Mouse (Mus musculus): ENCODE data around the gene Tekt4. TPM values are rescaled to one million over a fixed set of nuclear protein-coding genes. Genes with fewer than 3 reads are reported as not detected.

Tekt4 gene
- not detected in 2 replicates for total RNA-seq (2021)
- long read RNA-seq, experiment 1 = 0 reads
- long read RNA-seq, experiment 2 = 0 reads

- no peak for DNase-seq
These were observed at the start of gene Tekt4 for GRCm38 (mm10) chr17:25454272-25454671. Tekt4 (plus strand) TSS chr17:25454615.

DNA sequence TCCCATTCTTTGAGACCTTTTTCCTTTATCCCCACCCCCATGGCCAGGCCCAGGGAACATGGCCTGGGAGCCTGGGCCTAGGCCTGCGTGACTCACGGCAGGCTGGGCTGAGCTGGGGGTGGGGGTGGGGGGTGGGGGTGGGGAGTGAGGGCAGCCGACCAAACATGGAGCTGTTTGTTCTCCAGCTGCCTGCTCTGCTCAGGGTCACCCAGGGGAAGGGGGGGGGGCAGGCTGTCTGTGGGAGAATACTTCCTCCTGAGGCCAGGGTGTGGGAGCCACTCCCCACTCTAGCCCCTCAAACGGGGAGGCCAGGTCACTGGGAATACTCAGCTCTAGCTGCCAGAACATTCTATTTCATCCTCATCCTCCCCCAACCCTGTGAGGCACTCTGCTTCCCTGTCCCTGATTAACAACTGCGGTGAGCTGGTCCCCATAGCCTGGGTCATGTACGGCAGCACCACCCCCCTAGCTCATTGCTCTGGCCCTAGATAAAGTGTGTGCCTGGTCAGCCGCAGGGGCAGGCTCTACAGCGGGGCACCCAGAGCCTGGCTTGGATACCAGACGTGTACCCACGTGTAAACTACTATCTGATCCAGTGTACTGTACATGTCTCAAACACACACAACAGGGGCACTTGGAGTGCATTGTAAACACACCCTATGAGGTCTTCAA lies 49.1 kb upstream of the Tekt4 start:
- DNase-seq = peak; percentile 72

- peak; percentile 51 for DNase-seq
These were observed 48.4 kb upstream of the Tekt4 start for GRCm38 (mm10) chr17:25406011-25406441.

- DNase-seq = peak; percentile 34
These were observed 47.1 kb upstream of the Tekt4 start for GRCm38 (mm10) chr17:25407352-25407751.

- peak; percentile 52 for DNase-seq
These were observed 46.0 kb upstream of the Tekt4 start for GRCm38 (mm10) chr17:25408302-25408999.

DNA sequence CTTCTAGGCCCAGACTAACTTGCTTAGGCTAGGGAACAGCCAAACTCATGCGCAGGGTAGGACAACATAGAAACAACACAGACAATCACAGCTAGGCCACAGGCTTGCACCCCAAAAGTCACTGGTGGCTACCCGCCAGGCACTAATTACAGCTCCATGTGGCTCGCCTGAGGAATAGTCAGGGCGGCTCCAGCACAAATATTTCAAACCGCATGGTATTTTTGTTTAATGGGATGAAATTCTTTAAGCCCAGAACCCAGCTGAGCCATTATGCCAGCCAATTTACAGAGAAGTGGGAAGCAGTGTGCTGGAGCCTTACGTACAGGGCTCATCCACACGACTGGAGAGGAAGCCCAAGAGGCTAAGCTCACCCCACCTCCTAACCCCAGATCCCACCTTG lies 44.8 kb upstream of the Tekt4 start:
- no peak for DNase-seq

GRCm38 (mm10) chr17:25410180-25410579 lies 44.2 kb upstream of the Tekt4 start:
- DNase-seq = peak; percentile 63

DNA sequence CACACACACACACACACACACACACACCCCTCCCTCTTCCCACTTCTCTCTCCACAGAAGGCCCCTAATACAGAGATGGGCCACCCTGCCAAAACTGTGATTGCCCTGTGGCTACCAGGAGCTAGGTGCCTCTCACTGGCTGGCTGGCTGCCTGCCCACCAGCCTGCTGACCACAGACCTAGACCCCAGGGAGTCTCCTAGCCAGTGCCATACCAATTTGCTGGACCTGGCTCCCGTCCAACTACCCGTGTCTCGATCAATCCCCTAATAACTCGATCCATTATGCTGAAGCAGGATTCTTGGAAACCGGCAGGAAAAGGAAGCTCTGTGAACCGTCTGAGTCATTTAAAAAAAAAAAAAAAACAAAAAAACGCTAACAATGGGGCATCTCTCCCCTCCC lies 43.6 kb upstream of the Tekt4 start:
- peak; percentile 33 for DNase-seq

DNA sequence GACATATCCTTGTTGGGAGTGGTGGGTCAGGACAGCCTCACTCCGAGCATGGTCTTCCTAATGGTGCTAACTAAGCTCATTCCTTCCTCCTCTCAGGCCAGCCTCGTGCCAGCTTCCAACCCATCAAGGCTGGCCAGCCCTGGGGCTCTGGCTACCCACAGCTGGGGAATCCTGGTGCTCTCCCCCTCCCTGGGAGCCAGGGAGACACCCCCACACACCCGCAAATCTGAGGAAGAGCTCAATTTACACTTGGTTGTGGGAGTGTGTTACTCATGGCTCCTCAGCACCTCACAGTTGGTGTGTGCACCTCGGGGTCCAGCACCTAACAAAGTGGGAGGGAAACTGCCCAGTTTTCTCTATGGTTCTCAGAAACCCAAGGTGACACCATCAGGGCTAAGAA lies 43.2 kb upstream of the Tekt4 start:
- no peak for DNase-seq

GRCm38 (mm10) chr17:25414209-25414608 lies 40.2 kb upstream of the Tekt4 start:
- peak; percentile 73 for DNase-seq

- DNase-seq = no peak
These were observed 39.5 kb upstream of the Tekt4 start for GRCm38 (mm10) chr17:25414917-25415316.

DNA sequence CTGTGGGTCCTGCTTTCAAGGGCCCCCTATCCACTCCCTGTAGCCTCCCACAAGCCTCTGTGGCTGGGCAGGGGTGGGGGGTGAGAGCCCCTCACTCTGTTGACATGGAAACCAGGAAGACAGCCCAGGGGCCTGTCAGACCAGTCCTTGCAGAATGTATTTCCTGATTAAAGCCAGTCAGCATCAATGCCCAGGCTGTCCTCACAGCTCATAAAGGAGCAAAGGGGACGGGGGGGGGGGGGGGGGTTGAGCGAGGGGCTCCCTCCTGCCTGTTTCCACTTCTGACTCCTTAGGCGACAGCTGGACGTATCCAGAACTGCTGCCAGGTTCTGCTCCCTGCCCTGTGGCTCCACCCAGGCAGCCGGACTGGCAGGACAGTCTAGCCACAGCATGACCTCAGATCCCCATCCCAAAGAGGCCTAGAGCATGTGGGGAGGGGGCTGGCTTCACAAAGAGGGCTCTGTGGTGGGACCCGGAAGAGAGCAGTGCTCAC lies 38.9 kb upstream of the Tekt4 start:
- DNase-seq = peak; percentile 38

GRCm38 (mm10) chr17:25416219-25416618 lies 38.2 kb upstream of the Tekt4 start:
- peak; percentile 41 for DNase-seq

DNA sequence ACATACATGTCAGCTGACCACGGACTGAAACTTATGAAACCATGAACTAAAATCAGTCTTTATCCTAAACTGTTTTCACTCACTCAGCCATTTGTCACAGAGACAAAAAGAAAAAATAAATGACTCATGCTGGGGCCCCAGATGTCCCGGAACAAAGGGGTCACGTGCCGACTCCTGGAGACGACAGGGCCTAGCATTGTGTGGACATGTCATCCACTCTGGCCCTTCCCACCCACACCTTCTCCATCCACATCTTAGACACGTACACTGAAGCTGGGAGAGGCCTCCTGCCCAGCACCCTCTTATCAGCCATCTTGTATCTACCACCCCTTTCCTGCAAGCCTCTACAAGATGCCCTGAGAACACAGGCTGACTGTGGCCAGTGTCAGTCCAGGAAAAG lies 36.4 kb upstream of the Tekt4 start:
- no peak for DNase-seq

DNA sequence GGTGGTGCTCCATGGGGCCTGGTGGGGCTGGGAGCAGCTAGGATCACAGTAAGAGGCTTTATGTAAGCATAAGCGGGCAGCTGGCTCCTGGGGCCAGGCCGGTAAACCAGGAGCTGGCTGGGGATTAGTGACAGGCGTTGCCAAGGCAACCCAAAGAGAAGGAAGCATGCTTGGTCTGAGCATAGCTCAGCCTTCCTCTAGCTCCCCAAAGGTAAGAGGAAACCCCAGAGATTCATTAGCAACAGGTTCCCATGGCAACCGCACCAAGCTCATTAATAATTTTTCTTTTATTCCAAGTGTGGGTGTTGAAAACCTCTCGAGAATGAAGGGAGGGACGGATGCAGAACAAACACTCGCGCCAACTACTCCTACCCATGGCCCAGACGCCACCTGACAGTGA lies 35.5 kb upstream of the Tekt4 start:
- no peak for DNase-seq

DNA sequence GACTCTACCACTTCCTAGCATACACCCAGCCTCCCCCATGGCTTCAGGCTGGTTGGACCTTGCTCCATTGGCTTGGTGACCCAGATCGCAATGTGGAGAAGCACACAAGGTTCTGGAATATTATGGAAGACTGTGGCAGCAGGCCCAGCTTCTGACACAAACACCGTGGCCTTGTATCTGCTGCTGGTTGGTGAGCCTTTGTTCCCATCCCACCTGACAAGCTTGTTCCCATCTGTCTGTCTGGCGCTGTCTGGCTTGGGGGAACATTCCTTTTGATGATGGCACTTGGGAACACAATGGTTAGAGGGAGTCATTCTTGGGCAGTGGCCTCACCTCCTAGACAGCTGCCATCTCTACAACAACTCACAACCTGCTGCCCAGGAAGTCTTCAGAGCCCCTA lies 33.4 kb upstream of the Tekt4 start:
- no peak for DNase-seq

DNA sequence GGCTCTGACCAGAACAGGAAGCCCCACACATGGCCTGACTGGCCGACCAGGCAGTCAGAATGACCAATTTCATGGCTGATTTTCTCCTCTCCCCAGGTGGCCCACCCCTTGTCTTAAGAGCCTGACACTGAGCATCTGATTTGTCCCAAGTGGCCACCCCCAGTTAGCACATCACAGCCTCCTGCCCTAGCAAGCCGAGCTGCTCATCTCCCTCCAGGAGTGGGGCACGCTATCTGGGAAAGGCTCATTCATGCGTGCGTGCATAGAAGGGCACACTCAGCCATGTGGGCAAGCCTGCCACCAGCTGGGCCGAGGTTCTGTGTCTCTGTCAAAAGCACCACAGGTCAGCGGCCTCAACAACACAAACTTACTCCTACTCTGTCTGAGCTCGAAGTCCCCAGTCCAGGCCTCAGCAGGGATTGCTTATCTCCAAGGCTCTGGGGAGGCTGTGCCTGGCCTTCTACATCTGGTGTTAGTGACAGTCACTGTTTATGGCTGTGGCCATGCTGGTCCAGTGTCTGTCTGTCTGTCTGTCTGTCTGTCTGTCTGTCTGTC lies 29.8 kb upstream of the Tekt4 start:
- DNase-seq = no peak

GRCm38 (mm10) chr17:25425996-25426395 lies 28.4 kb upstream of the Tekt4 start:
- no peak for DNase-seq

DNA sequence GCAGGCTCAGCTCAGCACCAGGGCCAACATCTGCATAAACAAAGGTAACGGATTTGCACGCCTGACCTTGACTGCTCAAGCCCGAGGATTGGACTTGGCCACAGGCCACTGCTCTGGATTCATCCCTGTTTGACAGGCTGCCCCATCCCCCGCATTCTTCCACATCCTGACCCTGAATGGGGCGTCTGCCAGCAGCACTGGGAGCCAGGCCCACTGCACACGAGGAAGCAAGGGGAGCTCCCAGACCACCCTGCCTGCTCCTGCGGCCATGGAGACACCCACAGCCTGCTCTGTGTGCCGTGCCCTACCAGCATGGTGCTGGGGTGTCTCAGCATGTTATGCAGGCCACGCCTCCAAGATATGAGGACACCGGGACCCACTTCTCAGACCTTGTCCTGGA lies 27.0 kb upstream of the Tekt4 start:
- DNase-seq = peak; percentile 86

GRCm38 (mm10) chr17:25429240-25429639 lies 25.2 kb upstream of the Tekt4 start:
- no peak for DNase-seq

DNA sequence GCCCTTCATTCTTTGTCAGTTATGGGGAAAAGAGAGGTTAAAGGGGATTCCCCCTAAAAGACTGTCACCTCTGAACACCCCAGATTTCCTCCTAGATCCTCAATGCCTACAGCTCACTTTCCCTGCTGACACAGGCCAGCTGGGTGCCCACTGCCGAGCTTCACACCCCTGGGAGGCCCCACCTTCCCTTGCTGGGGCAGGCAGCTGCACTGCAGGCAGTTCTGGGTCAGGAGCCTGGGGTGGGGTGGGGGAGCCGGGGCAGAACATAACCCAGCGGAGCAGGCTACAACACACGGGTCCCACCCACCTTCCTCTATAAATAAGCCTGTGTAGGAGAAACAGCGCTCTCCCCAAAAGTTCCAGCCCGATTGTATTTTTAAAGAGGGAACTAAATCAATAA lies 24.5 kb upstream of the Tekt4 start:
- DNase-seq = no peak

GRCm38 (mm10) chr17:25430534-25430933 lies 23.9 kb upstream of the Tekt4 start:
- DNase-seq = no peak

DNA sequence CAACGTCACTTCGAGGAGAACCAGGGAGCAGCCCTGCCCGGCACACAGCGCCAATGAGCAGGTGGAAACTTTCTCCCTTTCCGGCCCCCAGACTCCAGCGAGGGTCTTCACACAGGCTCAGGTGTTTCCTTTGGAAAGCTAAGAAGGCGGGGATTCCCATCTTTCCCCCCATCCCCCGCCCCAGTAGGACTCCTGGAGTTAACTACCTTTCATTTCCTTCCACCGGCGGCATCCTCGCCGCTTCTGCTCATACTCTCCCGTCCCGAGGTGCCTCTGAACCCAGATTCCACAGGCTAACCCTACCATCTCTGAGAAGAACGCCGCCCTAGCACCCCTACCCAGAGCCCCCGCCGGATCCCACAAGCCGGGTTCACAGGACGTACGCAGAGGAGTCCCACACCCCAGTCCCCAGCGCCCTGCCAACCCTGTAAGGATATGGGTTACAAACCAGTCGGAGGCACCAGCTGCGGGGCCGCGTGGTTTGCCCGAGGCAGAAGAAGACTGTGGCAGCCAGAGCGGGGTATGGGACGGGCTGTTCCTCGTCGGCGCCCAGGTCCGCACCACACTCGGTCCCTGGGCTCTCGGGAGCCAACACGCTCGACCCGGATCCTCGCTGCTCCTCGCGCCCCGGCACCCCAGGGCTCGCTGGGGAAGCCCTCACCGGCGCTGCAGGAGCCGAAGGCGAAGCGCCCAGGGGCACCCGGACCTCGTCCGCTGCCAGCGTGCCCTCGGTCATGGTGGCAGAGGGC lies 21.8 kb upstream of the Tekt4 start:
- peak; percentile 58 for DNase-seq
